Mouse (Mus musculus): ENCODE measurements around the gene Mrps18a.
A peak's percentile ranks its signal among the peaks of the same experiment; 100 is the strongest.

Mrps18a gene

GRCm38 (mm10) chr17:46110402-46111289, at the start of gene Mrps18a:
TSS of gene Mrps18a (plus strand) at chr17:46110986.
- peak; percentile 81 for DNase-seq (ENCODE audit: low spot score)

- peak; percentile 68 for DNase-seq (ENCODE audit: low spot score)
Measured at GRCm38 (mm10) chr17:46063283-46063973, 47.4 kb upstream of the Mrps18a start.

GRCm38 (mm10) chr17:46063974-46064312, 46.8 kb upstream of the Mrps18a start:
- DNase-seq (ENCODE audit: low spot score) = no peak

DNA sequence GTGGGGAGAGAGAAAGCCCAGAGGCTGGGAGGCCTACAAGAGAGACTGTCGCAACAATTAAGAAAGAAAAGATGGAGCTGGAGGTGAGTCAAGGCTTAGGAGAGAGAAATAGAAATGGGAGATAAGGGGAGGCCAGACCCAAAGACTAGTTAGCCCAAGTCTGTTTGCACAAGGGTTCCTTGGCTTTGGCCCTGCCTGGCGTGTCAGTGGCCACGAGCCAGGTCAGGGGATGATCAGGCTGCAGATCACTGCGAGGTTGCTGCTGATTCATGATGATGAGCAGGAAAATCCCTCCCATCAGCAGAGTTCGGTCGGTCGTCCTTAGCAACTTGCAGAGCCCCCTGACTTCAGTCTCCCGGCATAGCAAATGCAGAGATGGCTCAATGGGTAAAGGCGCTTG, 40.7 kb upstream of the Mrps18a start:
- DNase-seq (ENCODE audit: low spot score) = no peak

DNA sequence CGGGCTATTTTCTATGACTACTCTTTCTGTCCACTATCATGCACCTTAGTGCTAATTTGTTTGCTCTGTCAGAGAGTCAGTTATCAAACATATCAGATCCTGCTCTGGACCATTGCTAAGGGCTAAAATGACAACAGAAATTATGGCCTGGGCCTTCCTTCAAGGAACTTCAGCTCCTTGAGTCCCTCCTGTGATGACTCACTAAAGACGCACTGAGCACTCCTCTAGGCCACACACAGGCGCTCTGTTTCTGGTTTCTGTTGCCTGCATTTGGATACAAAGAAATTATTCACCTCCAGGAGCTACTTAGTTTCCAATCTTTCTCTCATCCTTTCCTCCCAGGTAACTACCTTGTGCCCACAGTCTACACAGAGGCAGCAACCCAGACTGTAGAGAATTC, 39.3 kb upstream of the Mrps18a start:
- no peak for DNase-seq (ENCODE audit: low spot score)

GRCm38 (mm10) chr17:46073730-46074301, 37.0 kb upstream of the Mrps18a start:
- peak; percentile 93 for DNase-seq (ENCODE audit: low spot score)

DNA sequence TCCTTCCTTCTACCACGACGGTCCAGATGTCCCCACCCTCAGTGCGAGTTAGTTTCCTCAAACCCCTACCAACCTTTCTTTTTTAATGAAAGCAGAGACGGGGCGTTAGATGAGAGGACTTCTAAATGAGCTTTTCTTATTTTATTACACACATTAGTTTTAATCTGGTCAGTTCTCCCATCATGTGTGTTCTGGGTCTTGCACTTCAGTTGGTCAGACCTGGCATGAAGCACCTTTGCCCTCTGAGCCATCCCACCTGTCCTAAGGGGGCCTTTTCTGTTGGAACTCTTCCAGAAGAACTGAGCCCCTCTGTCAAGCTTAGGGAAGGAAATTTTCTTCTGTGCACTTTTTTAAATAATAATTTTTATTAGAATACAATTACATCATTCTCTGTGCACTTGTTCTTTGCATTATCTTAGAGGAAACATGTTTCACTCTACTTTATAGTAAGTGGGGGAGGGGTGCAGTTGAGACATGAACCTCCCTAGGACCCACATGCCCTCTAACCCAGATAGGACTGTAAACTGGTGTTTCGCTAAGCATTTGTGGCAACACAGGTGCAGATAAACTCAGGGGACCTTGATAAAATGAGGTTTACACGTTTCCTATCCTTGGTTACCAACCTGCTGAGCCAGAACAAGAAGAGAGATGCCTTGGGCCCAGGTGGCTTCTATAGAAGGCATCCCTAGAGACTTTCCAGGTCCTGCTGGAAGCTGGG, 36.2 kb upstream of the Mrps18a start:
- DNase-seq (ENCODE audit: low spot score) = no peak

DNA sequence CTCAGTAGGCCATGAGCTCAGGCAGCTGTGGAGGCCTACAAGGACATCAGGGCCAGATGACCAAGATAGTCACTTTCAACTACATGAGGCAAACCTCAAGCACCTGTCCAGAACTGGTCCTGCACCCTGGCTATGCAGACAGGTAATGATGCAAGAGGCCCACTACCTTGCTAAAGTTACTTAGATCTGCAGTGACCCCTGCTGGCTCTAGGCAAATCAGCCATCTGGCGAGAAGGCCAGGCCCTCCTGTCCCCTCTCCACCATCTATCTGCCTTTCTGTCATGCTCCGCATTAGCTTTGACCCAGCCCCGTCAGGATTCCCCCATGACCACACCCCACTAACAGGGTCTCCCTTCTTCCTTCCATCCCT, 35.7 kb upstream of the Mrps18a start:
- peak; percentile 74 for DNase-seq (ENCODE audit: low spot score)

DNA sequence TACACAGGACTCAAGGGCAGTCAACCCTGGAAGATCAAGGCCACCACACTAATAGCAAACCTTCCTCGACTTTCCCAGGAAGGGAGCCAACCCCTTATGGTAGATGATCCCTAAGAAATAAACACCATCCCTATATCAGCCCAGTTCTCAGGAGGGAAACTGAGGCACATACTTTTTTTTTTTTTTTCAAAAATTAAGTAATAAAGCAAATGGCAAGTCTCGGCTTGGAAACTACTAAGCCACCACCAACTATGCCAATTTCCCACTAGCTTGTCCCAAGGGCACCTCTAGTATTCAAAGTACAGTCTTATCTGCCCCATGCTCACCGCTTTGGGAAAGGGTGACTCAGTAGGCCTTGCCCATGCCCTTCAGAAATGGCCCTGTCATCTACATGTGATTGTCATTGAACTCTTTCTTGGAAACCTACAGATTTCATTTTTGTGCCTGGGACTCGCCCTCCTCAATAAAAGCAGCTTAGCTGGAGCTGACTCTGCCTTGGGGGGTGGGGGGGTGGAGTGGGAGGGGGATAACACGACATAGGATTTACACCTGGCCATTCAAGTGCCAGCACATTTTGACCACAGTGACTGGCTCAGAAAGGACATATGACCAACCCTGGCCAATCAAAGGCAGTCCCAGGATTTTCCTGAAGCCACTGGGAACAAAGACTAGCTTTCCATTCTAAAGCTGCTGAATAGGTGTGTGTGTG, 35.1 kb upstream of the Mrps18a start:
- DNase-seq (ENCODE audit: low spot score) = no peak

DNA sequence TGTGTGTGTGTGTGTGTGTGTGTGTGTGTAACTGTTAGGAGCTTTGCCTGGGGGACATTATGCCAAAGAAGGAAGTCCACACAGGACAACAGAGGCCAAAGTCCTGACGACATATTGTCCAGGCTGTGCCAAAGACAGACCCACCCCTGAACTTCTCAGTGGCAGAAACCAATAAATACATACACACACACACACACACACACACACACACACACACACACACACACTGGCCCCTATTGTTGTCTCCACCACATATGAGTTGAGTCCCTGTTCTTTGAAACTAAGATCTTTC, 34.6 kb upstream of the Mrps18a start:
- DNase-seq (ENCODE audit: low spot score) = peak; percentile 48

GRCm38 (mm10) chr17:46077921-46078534, 32.8 kb upstream of the Mrps18a start:
- no peak for DNase-seq (ENCODE audit: low spot score)

GRCm38 (mm10) chr17:46079037-46079436, 31.7 kb upstream of the Mrps18a start:
- no peak for DNase-seq (ENCODE audit: low spot score)

GRCm38 (mm10) chr17:46080388-46080787, 30.4 kb upstream of the Mrps18a start:
- no peak for DNase-seq (ENCODE audit: low spot score)

DNA sequence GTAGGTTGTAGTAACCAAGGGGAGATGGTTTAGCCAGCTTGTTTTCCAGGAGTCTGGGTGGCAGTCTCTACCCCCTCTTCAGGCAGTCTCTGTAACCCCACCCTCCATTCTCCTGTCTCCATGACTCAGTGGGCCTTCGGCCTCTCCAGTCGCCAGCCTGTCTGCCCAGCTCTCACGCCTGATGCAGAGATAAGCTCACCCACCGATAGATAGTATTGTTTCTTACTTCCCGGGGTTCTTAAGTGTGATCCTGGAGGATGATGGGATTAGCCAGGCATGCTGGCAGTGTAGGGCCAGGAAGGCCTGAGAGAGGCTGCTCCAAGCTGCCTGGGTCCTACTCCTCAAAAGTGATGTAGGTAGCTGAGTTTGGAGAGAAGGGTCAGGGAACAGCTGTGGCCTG, 29.7 kb upstream of the Mrps18a start:
- peak; percentile 67 for DNase-seq (ENCODE audit: low spot score)

GRCm38 (mm10) chr17:46081657-46082056, 29.1 kb upstream of the Mrps18a start:
- DNase-seq (ENCODE audit: low spot score) = peak; percentile 38

DNA sequence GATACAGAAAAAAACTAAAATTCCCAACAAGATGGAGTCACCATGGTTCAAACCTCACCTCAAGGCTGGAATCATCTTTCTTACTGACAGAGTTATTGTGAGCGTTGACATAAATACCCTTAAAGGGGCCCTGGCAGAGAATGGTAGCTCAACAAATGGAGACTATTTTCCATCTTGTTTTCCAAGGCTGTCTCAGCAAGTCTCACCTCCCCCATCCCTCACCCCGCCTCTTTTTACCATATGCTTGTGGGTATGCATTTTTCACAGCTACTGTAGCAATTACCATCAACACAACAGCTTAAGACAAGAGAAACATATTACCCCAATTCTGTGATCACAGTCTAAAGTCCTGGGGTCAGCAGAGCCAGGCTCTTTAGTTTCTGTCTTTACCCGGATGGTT, 27.4 kb upstream of the Mrps18a start:
- DNase-seq (ENCODE audit: low spot score) = no peak

DNA sequence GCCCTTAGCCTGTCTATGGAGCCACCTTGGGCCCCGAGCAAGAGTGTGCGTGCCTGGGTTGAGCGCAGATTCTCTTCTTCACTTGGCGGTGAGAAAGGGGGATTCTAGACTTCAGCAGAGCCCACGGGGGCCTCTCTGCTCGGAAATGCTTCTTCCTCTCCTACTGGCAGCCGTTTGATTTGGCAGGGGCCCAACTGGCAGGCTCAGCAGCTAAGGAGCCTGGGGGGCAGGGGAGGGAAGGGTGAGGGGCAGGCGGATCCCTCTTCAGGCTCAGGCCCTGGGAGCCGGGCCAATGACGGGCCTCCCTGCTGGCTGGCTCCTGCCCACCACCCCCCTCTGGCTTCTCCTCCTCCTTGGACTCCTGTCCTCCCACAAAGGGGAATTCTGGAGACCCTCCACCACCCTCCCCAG, 26.7 kb upstream of the Mrps18a start:
- DNase-seq (ENCODE audit: low spot score) = peak; percentile 91

DNA sequence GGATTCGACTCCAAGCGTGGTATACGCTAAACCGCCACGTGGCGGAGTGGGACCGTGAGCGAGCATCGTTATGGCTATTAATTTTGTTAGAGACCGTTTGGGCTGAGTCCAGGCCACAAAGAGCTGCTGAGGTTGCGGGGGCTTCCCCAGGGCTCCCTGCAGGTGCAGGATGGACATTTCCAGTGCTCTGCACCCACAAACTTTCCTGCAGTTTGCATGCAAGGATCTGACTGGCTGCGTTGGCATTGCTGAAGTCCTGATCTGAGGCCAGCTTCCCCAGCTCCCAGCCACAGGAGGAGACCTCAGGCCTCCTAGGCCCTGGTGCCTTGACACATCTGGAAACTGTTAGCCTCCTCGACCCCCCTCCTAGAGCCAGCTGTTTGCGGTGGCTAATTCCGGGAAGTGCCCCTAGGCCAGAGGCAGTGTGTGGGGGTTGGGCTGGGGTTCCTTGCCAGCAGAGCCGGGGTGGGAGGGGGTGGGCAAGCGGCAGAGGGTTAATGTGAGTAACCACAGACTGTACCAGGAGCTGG, 24.4 kb upstream of the Mrps18a start:
- DNase-seq (ENCODE audit: low spot score) = no peak

DNA sequence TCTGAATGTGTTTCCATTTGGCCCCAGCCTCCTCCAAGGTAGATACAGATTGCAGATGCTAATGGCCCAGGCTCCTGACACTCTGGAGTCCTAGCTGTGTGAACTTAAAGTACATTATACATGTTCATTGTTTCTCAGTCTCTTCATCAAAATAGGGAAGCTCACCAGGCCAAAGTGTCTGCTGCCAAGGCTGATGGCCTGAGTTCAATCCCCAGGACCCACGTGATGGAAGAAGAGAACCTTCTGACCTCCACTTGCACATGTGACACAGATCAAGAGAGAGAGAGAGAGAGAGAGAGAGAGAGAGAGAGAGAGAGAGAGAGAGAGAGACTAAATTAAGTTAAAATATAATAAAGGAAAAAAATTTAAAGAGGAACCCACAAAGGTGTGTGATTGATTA, 19.4 kb upstream of the Mrps18a start:
- DNase-seq (ENCODE audit: low spot score) = no peak

GRCm38 (mm10) chr17:46091899-46092298, 18.9 kb upstream of the Mrps18a start:
- no peak for DNase-seq (ENCODE audit: low spot score)

- DNase-seq (ENCODE audit: low spot score) = peak; percentile 54
Measured at GRCm38 (mm10) chr17:46098525-46098924, 12.3 kb upstream of the Mrps18a start.

Data from lung, postnatal 25 days (tissue).